Mouse (Mus musculus) myocyte (in vitro differentiated cells): ENCODE results near the gene Pkd1l2.

Experiments used
- CEBPB ChIP-seq: IDR thresholded peaks from 2 replicates; pipeline ENCODE4 v1.6.1; 2011; ENCODE audit warnings: mild to moderate bottlenecking, moderate library complexity; ENCODE audit not compliant: poor library complexity, insufficient read depth, severe bottlenecking
- E2F4 ChIP-seq: IDR thresholded peaks from one replicate; pipeline ENCODE4 v1.6.1; 2011; ENCODE audit warnings: mild to moderate bottlenecking, control low read depth, moderate library complexity; ENCODE audit not compliant: insufficient read depth
- MAX ChIP-seq: IDR thresholded peaks from one replicate; pipeline ENCODE4 v1.6.1; 2011; ENCODE audit warnings: low read depth, mild to moderate bottlenecking, control low read depth
- MYOD1 ChIP-seq, 3 experiments: IDR thresholded peaks; one replicate each; pipeline ENCODE4 v1.6.1; 2011; ENCODE audit warnings: control low read depth in 2 of 3, low read depth in 2 of 3, mild to moderate bottlenecking in 2 of 3, moderate library complexity in 1 of 3; ENCODE audit not compliant: insufficient read length in 2 of 3, control insufficient read depth in 1 of 3
- MYOG ChIP-seq, 3 experiments: IDR thresholded peaks; one replicate each; pipeline ENCODE4 v1.6.1; 2011; ENCODE audit warnings: control low read depth in 2 of 3, low read depth in 2 of 3, mild to moderate bottlenecking in 2 of 3; ENCODE audit not compliant: insufficient read length in 2 of 3, control insufficient read depth in 1 of 3, insufficient read depth in 1 of 3
- POLR2A ChIP-seq: IDR thresholded peaks from one replicate; pipeline ENCODE4 v1.6.1; 2011; ENCODE audit warnings: low read depth, mild to moderate bottlenecking, control low read depth, moderate library complexity; ENCODE audit not compliant: insufficient read length
- POLR2AphosphoS2 ChIP-seq: IDR thresholded peaks from one replicate; pipeline ENCODE4 v1.6.1; 2011; ENCODE audit warnings: low read depth, control low read depth; ENCODE audit not compliant: insufficient read length
- REST ChIP-seq: IDR thresholded peaks from one replicate; pipeline ENCODE4 v1.6.1; 2011; ENCODE audit warnings: mild to moderate bottlenecking, control low read depth, moderate library complexity; ENCODE audit not compliant: insufficient read depth, insufficient read length
- SRF ChIP-seq: IDR thresholded peaks from one replicate; pipeline ENCODE4 v1.6.1; 2011; ENCODE audit warnings: low read depth; ENCODE audit not compliant: control insufficient read depth, insufficient read length
- TCF12 ChIP-seq: IDR thresholded peaks from one replicate; pipeline ENCODE4 v1.6.1; 2011; ENCODE audit warnings: mild to moderate bottlenecking, control low read depth; ENCODE audit not compliant: poor library complexity, insufficient read depth, severe bottlenecking
- TCF3 ChIP-seq: IDR thresholded peaks from one replicate; pipeline ENCODE4 v1.6.1; 2011; ENCODE audit warnings: low read depth, control low read depth; ENCODE audit not compliant: insufficient read length
- USF1 ChIP-seq: IDR thresholded peaks from one replicate; pipeline ENCODE4 v1.6.1; 2011; ENCODE audit warnings: low read depth, mild to moderate bottlenecking, control low read depth, moderate library complexity

GRCm38 (mm10) chr8:117059021-117059420 lies 23.2 kb downstream of the Pkd1l2 start:
- TF ChIP-seq MAX (no peak), USF1 (no peak), E2F4 (no peak), POLR2A (no peak), MYOD1 (IDR thresholded peaks at IDR 0.05; ENCODE audit: control insufficient read depth in 1 of 3, insufficient read length in 2 of 3, low read depth in 2 of 3) (no peak), POLR2AphosphoS2 (no peak), TCF12 (no peak), MYOG (IDR thresholded peaks at IDR 0.05; ENCODE audit: control insufficient read depth in 1 of 3, insufficient read depth in 1 of 3, insufficient read length in 2 of 3, low read depth in 2 of 3) (no peak), CEBPB (no peak), REST (no peak), SRF (no peak), TCF3 (no peak)
